Mouse (Mus musculus): ENCODE results near the gene Ahcyl2. TPM values are rescaled to one million over a fixed set of nuclear protein-coding genes. Genes with fewer than 3 reads are reported as not detected.

Ahcyl2 gene
- polyA plus RNA-seq, 1 experiment from 2014 or later = 3.8 TPM

- Histone ChIP-seq H3K27ac (replicated peaks) (no peak overlapping the region), H3K9me3 (replicated peaks) (no peaks in the 10 kb centered on the region), H3K36me3 (replicated peaks) (no peaks in the 10 kb centered on the region), H3K4me2 (no peak overlapping the region), H3K9ac (no peak overlapping the region), H3K4me3 (replicated peaks) (no peak overlapping the region), H3K27me3 (no peaks in the 10 kb centered on the region), H3K4me1 (replicated peaks) (no peaks in the 10 kb centered on the region)
- 67% methylated on average over 3 of the region's 3 CpGs for WGBS (ENCODE audit: insufficient replicate concordance)
- ATAC-seq (ENCODE audit: insufficient read depth) = no peak
These were observed 67.8 kb downstream of the Ahcyl2 start for GRCm38 (mm10) chr6:29835543-29836177.

- Histone ChIP-seq H3K4me3 (replicated peaks) (no peak overlapping the region), H3K4me1 (replicated peaks) (no peaks in the 10 kb centered on the region), H3K27ac (replicated peaks) (no peak overlapping the region), H3K36me3 (replicated peaks) (no peaks in the 10 kb centered on the region), H3K9me3 (replicated peaks) (no peaks in the 10 kb centered on the region), H3K27me3 (no peaks in the 10 kb centered on the region), H3K9ac (no peak overlapping the region), H3K4me2 (no peak overlapping the region)
- ATAC-seq (ENCODE audit: insufficient read depth) = no peak
- 79% methylated on average over 2 of the region's 2 CpGs for WGBS (ENCODE audit: insufficient replicate concordance)
These were observed 69.8 kb downstream of the Ahcyl2 start for GRCm38 (mm10) chr6:29837579-29837978.

GRCm38 (mm10) chr6:29838531-29838930, 70.7 kb downstream of the Ahcyl2 start:
- no peaks in the 10 kb centered on the region for H3K36me3 ChIP-seq (replicated peaks)

GRCm38 (mm10) chr6:29840008-29840407, 72.2 kb downstream of the Ahcyl2 start:
- no peak for ATAC-seq (ENCODE audit: insufficient read depth)
- H3K27me3 ChIP-seq = no peaks in the 10 kb centered on the region
- 78% methylated on average over 1 of the region's 1 CpGs for WGBS (ENCODE audit: insufficient replicate concordance)

More at GRCm38 (mm10) chr6:29838531-29838930, 70.7 kb downstream of the Ahcyl2 start:
- no peak overlapping the region for H3K9ac ChIP-seq
- no peak for ATAC-seq (ENCODE audit: insufficient read depth)
- H3K4me3 ChIP-seq (replicated peaks) = no peak overlapping the region
- WGBS (ENCODE audit: insufficient replicate concordance) = 67% methylated on average over 3 of the region's 3 CpGs
- no peaks in the 10 kb centered on the region for H3K27me3 ChIP-seq
- no peaks in the 10 kb centered on the region for H3K4me1 ChIP-seq (replicated peaks)
- no peaks in the 10 kb centered on the region for H3K9me3 ChIP-seq (replicated peaks)
- H3K4me2 ChIP-seq = no peak overlapping the region
- H3K27ac ChIP-seq (replicated peaks) = no peak overlapping the region

GRCm38 (mm10) chr6:29841461-29841860, 73.7 kb downstream of the Ahcyl2 start:
- no peaks in the 10 kb centered on the region for H3K9me3 ChIP-seq (replicated peaks)
- no peak overlapping the region for H3K4me3 ChIP-seq (replicated peaks)
- no peaks in the 10 kb centered on the region for H3K36me3 ChIP-seq (replicated peaks)
- WGBS (ENCODE audit: insufficient replicate concordance) = 76% methylated on average over 2 of the region's 2 CpGs
- H3K27me3 ChIP-seq = no peaks in the 10 kb centered on the region
- no peak overlapping the region for H3K27ac ChIP-seq (replicated peaks)
- ATAC-seq (ENCODE audit: insufficient read depth) = no peak
- no peak overlapping the region for H3K4me2 ChIP-seq
- H3K4me1 ChIP-seq (replicated peaks) = no peaks in the 10 kb centered on the region; the same call in 1 of the 2 replicates
- no peak overlapping the region for H3K9ac ChIP-seq

More at GRCm38 (mm10) chr6:29840008-29840407, 72.2 kb downstream of the Ahcyl2 start:
- Histone ChIP-seq H3K36me3 (replicated peaks) (no peaks in the 10 kb centered on the region), H3K4me2 (no peak overlapping the region), H3K4me3 (replicated peaks) (no peak overlapping the region), H3K27ac (replicated peaks) (no peak overlapping the region), H3K9ac (no peak overlapping the region), H3K9me3 (replicated peaks) (no peaks in the 10 kb centered on the region), H3K4me1 (replicated peaks) (no peaks in the 10 kb centered on the region; the same call in 1 of the 2 replicates)

- Histone ChIP-seq H3K9ac (no peak overlapping the region), H3K4me3 (replicated peaks) (no peak overlapping the region), H3K36me3 (replicated peaks) (no peaks in the 10 kb centered on the region), H3K27me3 (no peaks in the 10 kb centered on the region), H3K27ac (replicated peaks) (no peak overlapping the region), H3K9me3 (replicated peaks) (no peaks in the 10 kb centered on the region), H3K4me2 (no peak overlapping the region), H3K4me1 (replicated peaks) (peaks cover 20% of the 10 kb centered on the region)
- 50% methylated on average over 5 of the region's 5 CpGs for WGBS (ENCODE audit: insufficient replicate concordance)
- ATAC-seq (ENCODE audit: insufficient read depth) = no peak
These were observed 79.9 kb downstream of the Ahcyl2 start for GRCm38 (mm10) chr6:29847643-29848166.

- no peak overlapping the region for H3K4me3 ChIP-seq (replicated peaks)
- H3K36me3 ChIP-seq (replicated peaks) = no peaks in the 10 kb centered on the region
- no peaks in the 10 kb centered on the region for H3K27me3 ChIP-seq
- 0 out of 2 replicates have a peak, but pooled peaks have one; percentile 15 for ATAC-seq (ENCODE audit: insufficient read depth)
- no peak overlapping the region for H3K4me2 ChIP-seq
- no peaks in the 10 kb centered on the region for H3K9me3 ChIP-seq (replicated peaks)
- WGBS (ENCODE audit: insufficient replicate concordance) = 51% methylated on average over 3 of the region's 3 CpGs
- H3K4me1 ChIP-seq (replicated peaks) = peaks cover 28% of the 10 kb centered on the region
- no peak overlapping the region for H3K27ac ChIP-seq (replicated peaks)
- no peak overlapping the region for H3K9ac ChIP-seq
These were observed 81.0 kb downstream of the Ahcyl2 start for GRCm38 (mm10) chr6:29848808-29849207.

GRCm38 (mm10) chr6:29850096-29850495, 82.3 kb downstream of the Ahcyl2 start:
- Histone ChIP-seq H3K27ac (replicated peaks) (no peak overlapping the region), H3K4me2 (no peak overlapping the region), H3K4me3 (replicated peaks) (no peak overlapping the region), H3K4me1 (replicated peaks) (peaks cover 32% of the 10 kb centered on the region), H3K36me3 (replicated peaks) (no peaks in the 10 kb centered on the region), H3K9me3 (replicated peaks) (no peaks in the 10 kb centered on the region), H3K9ac (no peak overlapping the region), H3K27me3 (no peaks in the 10 kb centered on the region)
- 70% methylated on average over 1 of the region's 1 CpGs for WGBS (ENCODE audit: insufficient replicate concordance)
- no peak for ATAC-seq (ENCODE audit: insufficient read depth)

- Histone ChIP-seq H3K27ac (replicated peaks) (no peak overlapping the region), H3K9me3 (replicated peaks) (no peaks in the 10 kb centered on the region), H3K27me3 (no peaks in the 10 kb centered on the region), H3K9ac (no peak overlapping the region), H3K36me3 (replicated peaks) (no peaks in the 10 kb centered on the region), H3K4me1 (replicated peaks) (peaks cover 33% of the 10 kb centered on the region), H3K4me2 (no peak overlapping the region), H3K4me3 (replicated peaks) (no peak overlapping the region)
- ATAC-seq (ENCODE audit: insufficient read depth) = no peak
- WGBS (ENCODE audit: insufficient replicate concordance) = 59% methylated on average over 2 of the region's 2 CpGs
These were observed 82.9 kb downstream of the Ahcyl2 start for GRCm38 (mm10) chr6:29850747-29851146.

GRCm38 (mm10) chr6:29851873-29852272, 84.1 kb downstream of the Ahcyl2 start:
- H3K27ac ChIP-seq (replicated peaks) = no peak overlapping the region
- H3K4me3 ChIP-seq (replicated peaks) = no peak overlapping the region
- 65% methylated on average over 3 of the region's 3 CpGs for WGBS (ENCODE audit: insufficient replicate concordance)
- no peaks in the 10 kb centered on the region for H3K27me3 ChIP-seq
- ATAC-seq (ENCODE audit: insufficient read depth) = no peak
- peaks cover 44% of the 10 kb centered on the region for H3K4me1 ChIP-seq (replicated peaks)
- no peaks in the 10 kb centered on the region for H3K36me3 ChIP-seq (replicated peaks)
- no peak overlapping the region for H3K4me2 ChIP-seq
- H3K9me3 ChIP-seq (replicated peaks) = no peaks in the 10 kb centered on the region
- no peak overlapping the region for H3K9ac ChIP-seq

GRCm38 (mm10) chr6:29853213-29853899, 85.5 kb downstream of the Ahcyl2 start:
- no peak for ATAC-seq (ENCODE audit: insufficient read depth)
- H3K27ac ChIP-seq (replicated peaks) = no peak overlapping the region
- H3K9ac ChIP-seq = no peak overlapping the region
- H3K4me1 ChIP-seq (replicated peaks) = peaks cover 48% of the 10 kb centered on the region
- peak overlapping the region; percentile 41 for H3K4me2 ChIP-seq
- no peaks in the 10 kb centered on the region for H3K36me3 ChIP-seq (replicated peaks)
- 19% methylated on average over 12 of the region's 12 CpGs for WGBS (ENCODE audit: insufficient replicate concordance)
- no peaks in the 10 kb centered on the region for H3K27me3 ChIP-seq
- no peaks in the 10 kb centered on the region for H3K9me3 ChIP-seq (replicated peaks)
- H3K4me3 ChIP-seq (replicated peaks) = no peak overlapping the region
